Mouse (Mus musculus) Patski (cell line): ENCODE results near the gene Npdc1. TPM values are rescaled to one million over a fixed set of nuclear protein-coding genes. Genes with fewer than 3 reads are reported as not detected.

Experiments used
- ATAC-seq: fragments of 100-300 bp; one replicate; pipeline ENCODE4 v1.8.0; 2021
- CTCF ChIA-PET: fragments of 350-600 bp; sonication (Branson Sonifier 250); formaldehyde crosslinking; loops from one replicate; lab custom pipeline; 2022; ENCODE audit warnings: inconsistent platforms; lab: Charles Lee
- POLR2A ChIA-PET: fragments of 350-600 bp; sonication (Branson Sonifier 250); formaldehyde crosslinking; loops from one replicate; lab custom pipeline; 2022; ENCODE audit warnings: antibody characterized with exemption, inconsistent platforms; lab: Charles Lee
- DNase-seq: peaks from one replicate; pipeline ENCODE4 v3.0.0-alpha.2; 2011; ENCODE audit warnings: low read depth, low spot score
- H3K27me3 ChIP-seq: fragments of 371-371 bp; one replicate; pipeline ENCODE4 v1.5.1; 2021
- CTCF ChIP-seq: fragments of 100-300 bp; IDR thresholded peaks from one replicate; pipeline ENCODE4 v1.5.1; 2021
- in situ Hi-C: fragments of 300-500 bp; cut with MboI; formaldehyde crosslinking; loops from 3 replicates; pipeline ENCODE4 v1.11.1; 2018; ENCODE audit warnings: low pct_unique_long_range_greater_than_20kb, mixed read lengths
- polyA plus RNA-seq: library from polyadenylated mRNA; unstranded; gene quantifications from one replicate; pipeline ENCODE4 v1.2.3, GENCODE M21; 2021

Npdc1 gene
- polyA plus RNA-seq, 1 experiment from 2014 or later = 249 TPM

GRCm38 (mm10) chr2:25365091-25365761 is 33.9 kb upstream of the Npdc1 start, which contains the start of gene Uap1l1:
Uap1l1 (minus strand) TSS chr2:25365682.
- no peak for TF ChIP-seq CTCF
- ChIA-PET POLR2A (interaction anchor here (0.6 to 0.8 kb wide), 2 partner anchors 16 to 213 kb away, joined by 3 to 4 read pairs; no protein-coding TSS in a partner anchor), CTCF (interaction anchor here (0.9 kb wide), 1 partner anchor 29 kb away, joined by 3 read pairs; no protein-coding TSS in a partner anchor)
- DNase-seq (no peak), ATAC-seq (peak; percentile 66)
- H3K27me3 ChIP-seq = no peaks in the 10 kb centered on the region
- in situ Hi-C loops = loop anchor here (5.0 kb wide), 1 partner anchor 37 kb away; no protein-coding TSS in a partner anchor

- no peak for ATAC-seq
- no peak for TF ChIP-seq CTCF
- H3K27me3 ChIP-seq = no peaks in the 10 kb centered on the region
- ChIA-PET POLR2A (no interaction called here), CTCF (interaction anchor here (1.0 kb wide), 1 partner anchor 31 kb away, joined by 3 read pairs; no protein-coding TSS in a partner anchor)
- DNase-seq = no peak
- in situ Hi-C loops = loop anchor here (5.0 kb wide), 1 partner anchor 32 kb away; no protein-coding TSS in a partner anchor
These were observed 29.2 kb upstream of the Npdc1 start for GRCm38 (mm10) chr2:25369996-25370395.

- no peak for TF ChIP-seq CTCF
- no peak for DNase-seq
- in situ Hi-C loops = no loop called here
- ChIA-PET POLR2A (interaction anchor here (1.2 kb wide), 1 partner anchor 32 kb away, joined by 3 read pairs; no protein-coding TSS in a partner anchor), CTCF (interaction anchor here (8.7 kb wide), 1 partner anchor 25 kb away, joined by 119 read pairs; the partner anchor contains the start of genes Entpd2 and Npdc1)
- peak; percentile 88 for ATAC-seq
- no peaks in the 10 kb centered on the region for H3K27me3 ChIP-seq
These were observed 27.1 kb upstream of the Npdc1 start, which contains the start of gene Sapcd2 for GRCm38 (mm10) chr2:25371764-25372643. Sapcd2 (plus strand) TSS chr2:25372321.

- in situ Hi-C loops = no loop called here
- POLR2A ChIA-PET = interaction anchor here (1.2 kb wide), 1 partner anchor 32 kb away, joined by 3 read pairs; no protein-coding TSS in a partner anchor
- no peaks in the 10 kb centered on the region for H3K27me3 ChIP-seq
- no peak for TF ChIP-seq CTCF
- ATAC-seq (no peak), DNase-seq (no peak)
- CTCF ChIA-PET = interaction anchor here (8.7 kb wide), 1 partner anchor 25 kb away, joined by 119 read pairs; the partner anchor contains the start of genes Entpd2 and Npdc1
These were observed 26.3 kb upstream of the Npdc1 start for GRCm38 (mm10) chr2:25372644-25373391.

GRCm38 (mm10) chr2:25373431-25373830 is 25.7 kb upstream of the Npdc1 start:
- no peaks in the 10 kb centered on the region for H3K27me3 ChIP-seq
- DNase-seq (no peak), ATAC-seq (no peak)
- in situ Hi-C loops = no loop called here
- ChIA-PET POLR2A (no interaction called here), CTCF (interaction anchor here (1.0 to 8.7 kb wide), 2 partner anchors 24 to 49 kb away, joined by 3 to 119 read pairs; partner anchors contain the start of genes Entpd2 and Npdc1)
- TF ChIP-seq CTCF = no peak

GRCm38 (mm10) chr2:25376589-25376988 is 22.6 kb upstream of the Npdc1 start:
- DNase-seq = no peak

GRCm38 (mm10) chr2:25384492-25384891 is 14.7 kb upstream of the Npdc1 start:
- DNase-seq (no peak), ATAC-seq (no peak)
- in situ Hi-C loops = no loop called here
- no peaks in the 10 kb centered on the region for H3K27me3 ChIP-seq
- CTCF ChIA-PET = interaction anchor here (1.1 kb wide), 1 partner anchor 8 kb away, joined by 3 read pairs; no protein-coding TSS in a partner anchor
- no peak for TF ChIP-seq CTCF
- POLR2A ChIA-PET = no interaction called here

More at GRCm38 (mm10) chr2:25376589-25376988, 22.6 kb upstream of the Npdc1 start:
- in situ Hi-C loops = no loop called here
- ChIA-PET CTCF (interaction anchor here (0.8 to 8.7 kb wide), 8 partner anchors 8 to 47 kb away, joined by 3 to 119 read pairs (median 3); partner anchors contain the start of genes Entpd2 and Npdc1), POLR2A (interaction anchor here (1.0 kb wide), 1 partner anchor 24 kb away, joined by 3 read pairs; no protein-coding TSS in a partner anchor)
- H3K27me3 ChIP-seq = no peaks in the 10 kb centered on the region
- no peak for ATAC-seq
- TF ChIP-seq CTCF = no peak

GRCm38 (mm10) chr2:25391266-25391665 is 7.9 kb upstream of the Npdc1 start:
- DNase-seq = no peak
- in situ Hi-C loops = no loop called here
- no peak for ATAC-seq
- ChIA-PET POLR2A (no interaction called here), CTCF (no interaction called here)
- TF ChIP-seq CTCF = no peak
- H3K27me3 ChIP-seq = peaks cover 4% of the 10 kb centered on the region
